ENCODE assay signal across 18 mouse cellular contexts in the genomic region with DNA sequence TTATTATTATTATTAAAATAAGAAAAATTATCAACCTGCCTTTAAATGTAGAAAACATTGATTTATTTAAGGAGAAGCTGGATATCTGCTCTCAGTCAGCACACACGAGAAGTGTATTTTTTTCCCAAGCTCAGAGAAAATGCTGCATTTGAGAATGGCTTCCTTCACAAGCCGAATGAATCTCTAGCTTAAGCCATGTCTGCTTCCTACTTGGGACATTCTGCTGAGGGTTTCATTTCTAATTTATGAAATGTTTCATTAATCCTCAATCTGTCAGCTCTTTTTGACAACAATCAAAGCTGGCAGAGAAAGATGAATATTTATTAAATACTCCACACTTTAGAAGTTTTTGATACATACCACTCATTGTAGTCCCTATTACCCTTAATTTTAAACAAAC.
DNase-seq lines count a peak whose midpoint lies in the region; ATAC-seq lines count a peak whose summit lies in the region.
"Had no signal": no experiment of that assay in that cellular context is flagged by ENCODE, and none has a peak within 500 bp of the region (broad histone marks: within the 10 kb centered on the region; RNA-seq: fewer than 3 reads in every experiment).

No protein-coding gene starts in this region.

- no peaks in the 10 kb centered on the region for H3K27me3 ChIP-seq in neural tube, embryonic 12.5 days (replicated peaks)
- no peaks in the 10 kb centered on the region for H3K27me3 ChIP-seq in hindbrain, embryonic 12.5 days
- no peaks in the 10 kb centered on the region for H3K27me3 ChIP-seq in midbrain, embryonic 14.5 days (ENCODE audit: control insufficient read depth, insufficient read depth, low read length)
- H3K27me3 ChIP-seq: heart, embryonic 15.5 days; lung, embryonic 15.5 days had no signal

- no peaks in the 10 kb centered on the region for H3K36me3 ChIP-seq in neural tube, embryonic 12.5 days
- no peaks in the 10 kb centered on the region for H3K36me3 ChIP-seq in hindbrain, embryonic 12.5 days
- H3K36me3 ChIP-seq in midbrain, embryonic 14.5 days (ENCODE audit: control insufficient read depth, insufficient read depth, low read length) = no peaks in the 10 kb centered on the region
- H3K36me3 ChIP-seq: heart, embryonic 15.5 days; lung, embryonic 15.5 days had no signal

- peaks cover 3% of the 10 kb centered on the region for H3K4me1 ChIP-seq in neural tube, embryonic 12.5 days
- H3K4me1 ChIP-seq in hindbrain, embryonic 12.5 days = peaks cover 19% of the 10 kb centered on the region
- peaks cover 61% of the 10 kb centered on the region for H3K4me1 ChIP-seq in midbrain, embryonic 14.5 days (ENCODE audit: control insufficient read depth, insufficient read depth, low read length)
- H3K4me1 ChIP-seq: heart, embryonic 15.5 days; lung, embryonic 15.5 days had no signal

- 72% methylated on average over 2 of the region's 2 CpGs for WGBS in neural tube, embryonic 12.5 days
- 59% methylated on average over 2 of the region's 2 CpGs for WGBS in hindbrain, embryonic 12.5 days
- 32% methylated on average over 2 of the region's 2 CpGs for WGBS in midbrain, embryonic 14.5 days

- DNase-seq in neural tube, embryonic 10.5 days (ENCODE audit: extremely low spot score, low spot score) = no peak
- DNase-seq in midbrain, embryonic 14.5 days = peak; percentile 69
- no peak for DNase-seq in cerebellum, adult 8-10 months
- no peak for DNase-seq in T-cell, adult 2 months (ENCODE audit: low spot score)
- no peak for DNase-seq in right cerebral cortex, postnatal 36 days (ENCODE audit: low spot score in 2 of 2)
- DNase-seq: adrenal gland, postnatal 10 days; cerebellum, postnatal 14 days; gastrocnemius, postnatal 25 days; kidney, adult 11 months; lung, postnatal 4 days; right cerebral cortex, postnatal 4 days; thymus, postnatal 14 days had no signal

- 0 out of 2 replicates have a peak overlapping the region, but pooled peaks have one; percentile 59 for H3K27ac ChIP-seq in neural tube, embryonic 12.5 days
- peak overlapping the region; percentile 82 for H3K27ac ChIP-seq in hindbrain, embryonic 12.5 days
- H3K27ac ChIP-seq in midbrain, embryonic 14.5 days (replicated peaks; ENCODE audit: low read depth, low read length) = peak overlapping the region; percentile 88
- H3K27ac ChIP-seq: heart, embryonic 15.5 days; kidney, postnatal 0 days; liver, embryonic 14.5 days; lung, embryonic 15.5 days had no signal

- no peaks in the 10 kb centered on the region for H3K9me3 ChIP-seq in neural tube, embryonic 12.5 days
- H3K9me3 ChIP-seq in hindbrain, embryonic 12.5 days (replicated peaks) = no peaks in the 10 kb centered on the region
- H3K9me3 ChIP-seq in midbrain, embryonic 14.5 days (ENCODE audit: control insufficient read depth, low read length) = no peaks in the 10 kb centered on the region
- H3K9me3 ChIP-seq: heart, embryonic 15.5 days; lung, embryonic 15.5 days had no signal

- H3K9ac ChIP-seq in neural tube, embryonic 12.5 days = no peak overlapping the region
- H3K9ac ChIP-seq in hindbrain, embryonic 12.5 days = no peak overlapping the region
- H3K9ac ChIP-seq in midbrain, embryonic 14.5 days (replicated peaks; ENCODE audit: low read length) = peak overlapping the region; percentile 55
- H3K9ac ChIP-seq: heart, embryonic 15.5 days; liver, embryonic 14.5 days; lung, embryonic 15.5 days had no signal

- ATAC-seq in neural tube, embryonic 12.5 days (ENCODE audit: low FRiP score, low read depth) = no peak
- ATAC-seq in hindbrain, embryonic 12.5 days (ENCODE audit: low FRiP score) = peak; percentile 3; the same call in 1 of the 2 replicates
- ATAC-seq in midbrain, embryonic 14.5 days (ENCODE audit: low FRiP score, low TSS enrichment) = peak; percentile 12; the same call in 1 of the 2 replicates

- no peak overlapping the region for H3K4me2 ChIP-seq in neural tube, embryonic 12.5 days (replicated peaks)
- H3K4me2 ChIP-seq in hindbrain, embryonic 12.5 days (replicated peaks) = no peak overlapping the region
- peak overlapping the region; percentile 52 for H3K4me2 ChIP-seq in midbrain, embryonic 14.5 days (ENCODE audit: low read length)
- H3K4me2 ChIP-seq: heart, embryonic 15.5 days; lung, embryonic 15.5 days had no signal

- no peak overlapping the region for H3K4me3 ChIP-seq in neural tube, embryonic 12.5 days
- no peak overlapping the region for H3K4me3 ChIP-seq in hindbrain, embryonic 12.5 days
- H3K4me3 ChIP-seq in midbrain, embryonic 14.5 days (replicated peaks; ENCODE audit: low read depth, low read length) = peak overlapping the region; percentile 24
- H3K4me3 ChIP-seq: heart, embryonic 15.5 days; lung, embryonic 15.5 days had no signal
